Mouse (Mus musculus): Measurements from ENCODE around the gene Hnrnpab. TPM values are rescaled to one million over a fixed set of nuclear protein-coding genes. Genes with fewer than 3 reads are reported as not detected.

Gene Hnrnpab
- polyA plus RNA-seq, 1 experiment, result 639 TPM

- H3K27ac ChIP-seq (ENCODE audit: insufficient read depth, low read length), result no peak overlapping the region
- no peak overlapping the region for H3K9ac ChIP-seq (ENCODE audit: low read depth, poor library complexity, severe bottlenecking)
- no peak for TF ChIP-seq POLR2A (IDR thresholded peaks at IDR 0.05; ENCODE audit: insufficient read depth, low read length)
- TF ChIP-seq CTCF (IDR thresholded peaks at IDR 0.05; ENCODE audit: low read depth, low read length), result no peak
- TF ChIP-seq EP300 (IDR thresholded peaks at IDR 0.05; ENCODE audit: insufficient read depth, low read depth, low read length), result no peak
- peaks cover 94% of the 10 kb centered on the region for H3K36me3 ChIP-seq (ENCODE audit: control insufficient read depth, insufficient read depth, low read length, poor library complexity, severe bottlenecking)
- no peaks in the 10 kb centered on the region for H3K4me1 ChIP-seq (ENCODE audit: control insufficient read depth, insufficient read depth, low read length)
- H3K27me3 ChIP-seq (ENCODE audit: control insufficient read depth, insufficient read depth, low read length, poor library complexity, severe bottlenecking), result no peaks in the 10 kb centered on the region
- no peaks in the 10 kb centered on the region for H3K9me3 ChIP-seq (replicated peaks; ENCODE audit: control insufficient read depth, insufficient read depth, low read length, poor library complexity, severe bottlenecking)
- H3K4me3 ChIP-seq (ENCODE audit: low read depth, low read length), result no peak overlapping the region
These were observed 13.3 kb downstream of the Hnrnpab start for GRCm38 (mm10) chr11:51593368-51593767.

- no peak for TF ChIP-seq CTCF (IDR thresholded peaks at IDR 0.05; ENCODE audit: low read depth, low read length)
- TF ChIP-seq EP300 (IDR thresholded peaks at IDR 0.05; ENCODE audit: insufficient read depth, low read depth, low read length), result no peak
- no peak for TF ChIP-seq POLR2A (IDR thresholded peaks at IDR 0.05; ENCODE audit: insufficient read depth, low read length)
- Histone ChIP-seq H3K27me3 (ENCODE audit: control insufficient read depth, insufficient read depth, low read length, poor library complexity, severe bottlenecking) (no peaks in the 10 kb centered on the region), H3K4me3 (ENCODE audit: low read depth, low read length) (no peak overlapping the region), H3K9ac (ENCODE audit: low read depth, poor library complexity, severe bottlenecking) (no peak overlapping the region), H3K4me1 (ENCODE audit: control insufficient read depth, insufficient read depth, low read length) (no peaks in the 10 kb centered on the region), H3K27ac (ENCODE audit: insufficient read depth, low read length) (no peak overlapping the region), H3K36me3 (ENCODE audit: control insufficient read depth, insufficient read depth, low read length, poor library complexity, severe bottlenecking) (peaks cover 94% of the 10 kb centered on the region), H3K9me3 (replicated peaks; ENCODE audit: control insufficient read depth, insufficient read depth, low read length, poor library complexity, severe bottlenecking) (no peaks in the 10 kb centered on the region)
These were observed 14.7 kb downstream of the Hnrnpab start for GRCm38 (mm10) chr11:51591915-51592314.

- H3K36me3 ChIP-seq (ENCODE audit: control insufficient read depth, insufficient read depth, low read length, poor library complexity, severe bottlenecking), result peaks cover 87% of the 10 kb centered on the region
- H3K4me1 ChIP-seq (ENCODE audit: control insufficient read depth, insufficient read depth, low read length), result no peaks in the 10 kb centered on the region
- H3K9me3 ChIP-seq (replicated peaks; ENCODE audit: control insufficient read depth, insufficient read depth, low read length, poor library complexity, severe bottlenecking), result no peaks in the 10 kb centered on the region
- no peak for TF ChIP-seq POLR2A (IDR thresholded peaks at IDR 0.05; ENCODE audit: insufficient read depth, low read length)
- no peak for TF ChIP-seq EP300 (IDR thresholded peaks at IDR 0.05; ENCODE audit: insufficient read depth, low read depth, low read length)
- TF ChIP-seq CTCF (IDR thresholded peaks at IDR 0.05; ENCODE audit: low read depth, low read length), result no peak
- H3K27ac ChIP-seq (ENCODE audit: insufficient read depth, low read length), result no peak overlapping the region
- H3K9ac ChIP-seq (ENCODE audit: low read depth, poor library complexity, severe bottlenecking), result no peak overlapping the region
- no peak overlapping the region for H3K4me3 ChIP-seq (ENCODE audit: low read depth, low read length)
- H3K27me3 ChIP-seq (ENCODE audit: control insufficient read depth, insufficient read depth, low read length, poor library complexity, severe bottlenecking), result no peaks in the 10 kb centered on the region
These were observed 15.5 kb downstream of the Hnrnpab start for GRCm38 (mm10) chr11:51591168-51591567.

GRCm38 (mm10) chr11:51590002-51590401 lies 16.6 kb downstream of the Hnrnpab start:
- TF ChIP-seq CTCF (IDR thresholded peaks at IDR 0.05; ENCODE audit: low read depth, low read length) (no peak), EP300 (IDR thresholded peaks at IDR 0.05; ENCODE audit: insufficient read depth, low read depth, low read length) (no peak), POLR2A (IDR thresholded peaks at IDR 0.05; ENCODE audit: insufficient read depth, low read length) (no peak)
- H3K4me3 ChIP-seq (ENCODE audit: low read depth, low read length), result no peak overlapping the region
- no peak overlapping the region for H3K27ac ChIP-seq (ENCODE audit: insufficient read depth, low read length)
- H3K4me1 ChIP-seq (ENCODE audit: control insufficient read depth, insufficient read depth, low read length), result no peaks in the 10 kb centered on the region
- H3K9ac ChIP-seq (ENCODE audit: low read depth, poor library complexity, severe bottlenecking), result no peak overlapping the region
- H3K9me3 ChIP-seq (replicated peaks; ENCODE audit: control insufficient read depth, insufficient read depth, low read length, poor library complexity, severe bottlenecking), result no peaks in the 10 kb centered on the region
- H3K36me3 ChIP-seq (ENCODE audit: control insufficient read depth, insufficient read depth, low read length, poor library complexity, severe bottlenecking), result peaks cover 75% of the 10 kb centered on the region
- no peaks in the 10 kb centered on the region for H3K27me3 ChIP-seq (ENCODE audit: control insufficient read depth, insufficient read depth, low read length, poor library complexity, severe bottlenecking)

- H3K4me3 ChIP-seq (ENCODE audit: low read depth, low read length), result no peak overlapping the region
- H3K9me3 ChIP-seq (replicated peaks; ENCODE audit: control insufficient read depth, insufficient read depth, low read length, poor library complexity, severe bottlenecking), result no peaks in the 10 kb centered on the region
- H3K36me3 ChIP-seq (ENCODE audit: control insufficient read depth, insufficient read depth, low read length, poor library complexity, severe bottlenecking), result peaks cover 64% of the 10 kb centered on the region
- no peaks in the 10 kb centered on the region for H3K4me1 ChIP-seq (ENCODE audit: control insufficient read depth, insufficient read depth, low read length)
- H3K27me3 ChIP-seq (ENCODE audit: control insufficient read depth, insufficient read depth, low read length, poor library complexity, severe bottlenecking), result no peaks in the 10 kb centered on the region
- no peak overlapping the region for H3K27ac ChIP-seq (ENCODE audit: insufficient read depth, low read length)
- TF ChIP-seq CTCF (IDR thresholded peaks at IDR 0.05; ENCODE audit: low read depth, low read length), result no peak
- TF ChIP-seq EP300 (IDR thresholded peaks at IDR 0.05; ENCODE audit: insufficient read depth, low read depth, low read length), result no peak
- TF ChIP-seq POLR2A (IDR thresholded peaks at IDR 0.05; ENCODE audit: insufficient read depth, low read length), result no peak
- H3K9ac ChIP-seq (ENCODE audit: low read depth, poor library complexity, severe bottlenecking), result no peak overlapping the region
These were observed 17.8 kb downstream of the Hnrnpab start for GRCm38 (mm10) chr11:51588833-51589232.

- TF ChIP-seq CTCF (IDR thresholded peaks at IDR 0.05; ENCODE audit: low read depth, low read length) (no peak), EP300 (IDR thresholded peaks at IDR 0.05; ENCODE audit: insufficient read depth, low read depth, low read length) (no peak), POLR2A (IDR thresholded peaks at IDR 0.05; ENCODE audit: insufficient read depth, low read length) (no peak)
These were observed 19.6 kb downstream of the Hnrnpab start for GRCm38 (mm10) chr11:51587059-51587458.

More at GRCm38 (mm10) chr11:51587059-51587458, 19.6 kb downstream of the Hnrnpab start:
- H3K36me3 ChIP-seq (ENCODE audit: control insufficient read depth, insufficient read depth, low read length, poor library complexity, severe bottlenecking), result peaks cover 47% of the 10 kb centered on the region
- no peak overlapping the region for H3K4me3 ChIP-seq (ENCODE audit: low read depth, low read length)
- H3K27me3 ChIP-seq (ENCODE audit: control insufficient read depth, insufficient read depth, low read length, poor library complexity, severe bottlenecking), result no peaks in the 10 kb centered on the region
- no peaks in the 10 kb centered on the region for H3K9me3 ChIP-seq (replicated peaks; ENCODE audit: control insufficient read depth, insufficient read depth, low read length, poor library complexity, severe bottlenecking)
- no peak overlapping the region for H3K9ac ChIP-seq (ENCODE audit: low read depth, poor library complexity, severe bottlenecking)
- no peaks in the 10 kb centered on the region for H3K4me1 ChIP-seq (ENCODE audit: control insufficient read depth, insufficient read depth, low read length)
- H3K27ac ChIP-seq (ENCODE audit: insufficient read depth, low read length), result no peak overlapping the region
